Mouse (Mus musculus) 3134 (cell line): Measurements from ENCODE around the gene Teddm1b.
"Not testable (repeated sequence)": the region's sequence is repeated elsewhere in the genome, so short reads cannot be mapped to it uniquely, and the experiment has no call there.

Source experiments
- DNase-seq: peaks from one replicate; pipeline ENCODE4 v3.0.0-alpha.2; 2011; ENCODE audit warnings: low spot score; ENCODE audit not compliant: insufficient read length; ENCODE audit errors: extremely low read depth

Gene Teddm1b

GRCm38 (mm10) chr1:153874045-153874444 lies at the start of gene Teddm1b:
TSS of gene Teddm1b (plus strand) at chr1:153874345.
- no peak for DNase-seq

- no peak for DNase-seq
These were observed 43.4 kb upstream of the Teddm1b start for GRCm38 (mm10) chr1:153830746-153831145.

- DNase-seq: peak; percentile 23
These were observed 38.1 kb upstream of the Teddm1b start for GRCm38 (mm10) chr1:153836036-153836435.

- DNase-seq: no peak
These were observed 31.9 kb upstream of the Teddm1b start for GRCm38 (mm10) chr1:153842121-153842740.

GRCm38 (mm10) chr1:153844042-153844441 lies 30.1 kb upstream of the Teddm1b start, which contains the start of gene Rgsl1:
TSS of gene Rgsl1 (minus strand) at chr1:153844142.
- DNase-seq: no peak

DNA sequence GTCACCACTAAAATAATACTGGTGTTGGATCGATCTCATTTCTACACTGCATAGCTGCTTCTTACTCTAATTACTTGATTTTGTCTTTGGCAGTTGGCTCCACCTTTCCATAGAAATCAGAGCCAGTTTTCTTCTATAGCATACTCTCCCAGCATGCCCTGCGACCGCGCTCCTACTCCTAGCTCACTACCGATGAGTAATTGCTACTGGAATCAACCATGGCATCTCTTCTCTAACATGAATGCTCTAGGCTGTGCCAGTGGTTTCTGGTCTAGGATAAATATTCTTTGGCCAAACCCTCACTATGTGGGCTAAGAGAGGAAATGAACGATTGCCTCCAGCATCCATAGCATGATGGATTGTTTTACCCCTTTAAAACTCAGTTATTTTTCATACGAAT lies 27.7 kb upstream of the Teddm1b start:
- no peak for DNase-seq

DNA sequence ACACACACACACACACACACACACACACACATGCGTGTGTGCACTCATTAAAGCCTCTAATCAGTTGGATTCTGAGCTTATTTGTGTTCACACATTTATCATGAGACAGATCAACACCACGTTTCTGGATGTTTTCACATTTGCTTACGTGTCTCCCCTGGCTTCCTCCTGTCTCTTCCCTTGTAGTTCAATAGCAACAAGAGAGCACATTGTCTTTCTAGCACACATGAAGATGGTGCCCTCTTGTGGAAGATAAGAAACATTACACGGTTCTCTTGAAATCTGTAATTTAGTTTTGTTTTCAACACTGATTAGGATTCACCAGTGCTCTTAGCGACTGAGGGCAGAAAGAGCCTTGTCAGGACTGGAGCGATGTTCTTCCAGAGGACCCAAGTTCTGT lies 27.3 kb upstream of the Teddm1b start:
- peak; percentile 55 for DNase-seq

DNA sequence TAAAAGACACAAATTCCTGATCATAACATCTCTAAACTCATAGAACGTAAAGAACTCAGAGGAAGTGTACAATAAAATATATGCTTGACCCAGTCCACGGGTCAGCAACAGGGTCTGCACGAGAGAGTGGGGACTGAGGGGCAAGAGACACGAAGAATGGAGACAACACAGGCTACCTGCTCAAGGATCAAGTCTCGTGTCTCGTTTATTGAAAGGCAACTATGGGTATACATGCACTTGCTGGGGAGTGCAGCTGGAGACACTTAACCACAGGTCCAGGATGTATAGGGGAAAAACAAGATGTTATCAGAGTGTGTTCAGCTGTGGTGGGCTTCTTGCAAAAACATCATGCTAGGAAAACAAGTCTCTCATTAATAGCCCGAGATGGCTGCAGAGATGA lies 21.4 kb upstream of the Teddm1b start:
- DNase-seq: not testable (repeated sequence)

DNA sequence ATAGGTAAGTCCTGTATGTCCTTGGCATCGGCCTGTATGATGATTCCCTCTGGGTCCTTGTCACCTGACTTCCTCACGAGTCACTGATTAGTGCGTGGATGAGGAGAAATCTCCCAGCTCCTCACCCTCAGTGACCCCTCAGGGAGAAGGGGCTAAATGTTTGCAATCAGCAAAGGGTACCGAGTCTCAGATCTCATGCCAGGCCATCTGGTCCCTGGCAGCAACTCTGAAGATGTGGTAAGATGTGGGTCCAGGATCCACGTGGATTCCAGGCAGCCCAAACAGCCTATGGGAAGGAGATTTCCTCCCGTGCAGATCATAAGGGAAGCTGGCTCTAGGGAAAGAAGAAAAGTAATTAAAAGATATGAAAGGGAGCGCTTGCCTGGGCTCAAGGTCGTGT lies 18.2 kb upstream of the Teddm1b start:
- DNase-seq: no peak

GRCm38 (mm10) chr1:153880391-153880790 lies 6.2 kb downstream of the Teddm1b start:
- DNase-seq: not testable (repeated sequence)

GRCm38 (mm10) chr1:153886024-153886633 lies 12.0 kb downstream of the Teddm1b start:
- DNase-seq: no peak

DNA sequence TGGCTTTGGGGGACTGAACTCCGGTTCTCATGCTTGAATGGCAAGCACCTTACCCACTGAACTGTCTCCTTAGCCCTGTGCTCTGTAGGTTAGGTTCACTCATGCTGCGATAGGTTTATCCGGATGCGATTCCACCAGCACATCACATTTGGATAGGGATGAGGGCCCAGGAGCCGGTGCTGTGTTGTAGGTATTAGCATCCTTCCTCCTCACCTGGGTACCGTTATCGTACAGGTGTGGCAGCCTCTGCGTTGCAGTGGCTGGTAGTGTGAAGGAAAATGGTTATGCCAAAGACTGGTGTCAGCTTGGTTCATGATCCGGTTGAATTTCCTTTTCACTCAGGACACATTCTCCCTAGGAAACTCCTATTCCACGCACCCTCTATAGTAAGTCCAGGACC lies 16.0 kb downstream of the Teddm1b start:
- DNase-seq: no peak

DNA sequence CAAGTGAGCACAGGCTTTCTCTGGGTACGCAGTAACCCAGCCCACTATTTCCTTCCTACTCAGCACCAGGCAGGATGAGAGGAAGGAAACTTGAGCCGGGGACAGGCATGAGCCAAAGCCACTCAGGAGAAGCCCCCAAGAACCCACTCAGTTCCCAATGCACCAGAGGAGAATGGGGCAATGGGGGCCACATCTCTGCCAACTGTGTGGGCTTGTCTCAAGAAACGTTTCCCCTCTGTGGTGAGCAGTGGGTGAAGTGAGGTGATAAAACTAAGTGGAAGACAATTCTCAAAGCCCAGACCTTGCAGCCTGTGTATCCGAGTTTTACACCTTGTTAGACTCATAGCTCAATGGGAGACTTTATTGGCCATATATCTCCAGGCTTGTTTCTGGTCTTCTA lies 17.3 kb downstream of the Teddm1b start, which contains the start of gene Teddm1a:
TSS of gene Teddm1a (plus strand) at position 301 of the 400 bp plus-strand sequence.
- DNase-seq: no peak

- DNase-seq: no peak
These were observed 19.6 kb downstream of the Teddm1b start for GRCm38 (mm10) chr1:153893746-153894145.

DNA sequence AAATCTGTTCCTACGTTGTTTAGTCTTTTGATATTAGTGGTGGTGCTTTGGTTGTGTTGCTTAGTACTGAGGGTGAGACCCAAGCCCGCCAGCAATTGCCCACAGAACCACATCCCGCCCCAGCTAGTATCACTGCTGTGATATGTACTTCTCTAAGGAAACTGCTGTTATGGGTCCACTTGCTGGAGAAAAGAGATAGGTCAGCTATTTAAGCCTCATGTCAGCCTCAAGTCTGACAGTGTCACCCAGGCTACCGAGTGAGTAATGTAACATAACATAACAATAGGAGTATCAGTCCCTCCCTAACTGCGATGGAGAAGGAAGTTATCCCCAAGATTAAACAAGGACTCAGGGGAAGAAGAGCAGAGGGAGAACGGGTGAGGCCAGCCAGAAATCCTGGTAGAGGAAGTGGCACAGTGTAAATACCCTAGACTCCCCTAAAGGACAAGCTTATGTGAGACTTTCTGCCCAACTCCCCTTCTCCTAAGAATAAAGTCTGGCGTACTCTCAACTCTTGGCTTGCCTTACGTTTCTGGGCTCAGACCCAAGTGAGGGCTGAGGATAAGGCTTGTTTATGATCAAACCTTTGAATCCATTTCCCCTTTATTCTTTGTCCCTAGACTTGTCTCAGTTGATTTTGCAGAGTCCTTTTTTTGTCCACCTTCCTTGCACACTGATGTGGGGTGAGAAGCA lies 20.2 kb downstream of the Teddm1b start:
- DNase-seq: no peak

GRCm38 (mm10) chr1:153894979-153895378 lies 20.8 kb downstream of the Teddm1b start:
- DNase-seq: no peak

- DNase-seq: no peak
These were observed 23.1 kb downstream of the Teddm1b start for GRCm38 (mm10) chr1:153897196-153897595.

DNA sequence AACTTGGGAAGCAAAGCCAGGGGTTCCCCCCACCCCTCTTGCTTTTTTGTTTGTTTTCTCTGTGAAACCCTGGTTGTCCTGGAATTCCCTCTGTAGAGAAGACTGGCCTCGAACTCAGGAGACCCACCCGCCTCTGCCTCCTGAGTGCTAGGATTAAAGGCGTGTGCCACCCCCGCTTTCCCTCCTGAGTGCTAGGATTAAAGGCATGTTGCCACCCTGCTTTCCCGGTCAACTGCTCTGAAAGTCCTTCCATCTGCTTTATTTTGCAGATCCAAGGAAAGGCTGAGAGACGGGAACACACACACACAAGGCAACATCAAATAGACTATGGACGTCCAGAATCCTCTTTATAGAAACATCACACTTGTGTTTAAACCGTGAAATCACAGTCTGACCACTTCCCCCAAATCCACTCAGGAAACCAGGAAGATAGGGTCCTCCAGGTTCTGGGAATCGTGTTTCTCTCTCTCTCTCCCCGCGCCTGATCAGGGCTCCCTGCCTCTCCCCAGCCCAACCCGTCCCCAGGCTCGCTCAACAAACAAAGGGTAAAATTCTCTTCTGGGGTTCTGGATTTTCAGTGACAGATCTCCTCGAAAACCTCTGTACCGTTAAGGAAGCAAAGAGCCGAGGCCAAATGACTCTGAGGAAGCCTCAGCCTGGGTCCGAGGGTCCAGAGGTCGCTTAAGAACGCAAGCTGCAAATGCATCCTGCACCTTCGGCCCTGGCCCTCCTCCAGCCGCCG lies 25.0 kb downstream of the Teddm1b start:
- no peak for DNase-seq

DNA sequence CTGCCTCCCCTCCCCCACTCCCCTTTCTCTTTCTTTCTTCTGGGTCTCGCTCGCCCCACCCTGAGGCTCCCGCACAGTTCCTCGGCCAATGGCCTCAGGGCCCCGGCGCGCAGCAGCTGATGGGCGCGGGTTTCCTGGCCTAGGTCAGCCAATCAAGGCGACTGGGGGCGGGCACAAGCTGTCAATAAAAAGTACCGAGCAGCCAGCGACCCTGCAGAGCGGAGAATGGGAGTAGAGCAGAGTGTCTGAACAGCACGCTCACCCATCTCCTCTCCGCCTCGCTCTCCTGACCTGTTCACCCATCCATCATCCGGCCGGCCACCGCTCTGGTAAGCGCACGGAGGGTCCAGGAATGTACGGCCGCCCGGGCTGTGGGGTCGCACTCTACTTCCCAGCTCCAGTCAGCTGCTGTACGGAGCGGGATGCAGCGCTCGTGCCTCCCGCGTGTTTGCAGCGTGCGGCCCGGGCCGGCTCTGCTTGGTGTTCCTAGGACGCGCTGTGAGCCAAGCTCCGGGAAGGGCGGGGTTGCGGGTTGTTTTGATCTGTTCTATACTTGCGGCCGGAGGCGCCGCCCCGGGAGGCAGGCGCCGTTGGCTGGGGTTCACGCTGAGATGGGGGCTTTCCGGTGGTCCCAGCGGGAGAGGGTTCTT lies 25.7 kb downstream of the Teddm1b start, which contains the start of the genes Glul and Teddm2:
TSS of gene Glul (plus strand) at position 214 of the 650 bp plus-strand sequence.
TSS of gene Teddm2 (minus strand) at position 498 of the 650 bp plus-strand sequence.
- peak; percentile 97 for DNase-seq

GRCm38 (mm10) chr1:153900381-153900780 lies 26.2 kb downstream of the Teddm1b start:
- no peak for DNase-seq
